Mouse (Mus musculus) kidney, adult 9 months (tissue): Measurements from ENCODE around the gene Klhl21.

Experiments
- DNase-seq: peaks from one replicate; pipeline ENCODE4 v3.0.0; 2022

Klhl21 gene

DNA sequence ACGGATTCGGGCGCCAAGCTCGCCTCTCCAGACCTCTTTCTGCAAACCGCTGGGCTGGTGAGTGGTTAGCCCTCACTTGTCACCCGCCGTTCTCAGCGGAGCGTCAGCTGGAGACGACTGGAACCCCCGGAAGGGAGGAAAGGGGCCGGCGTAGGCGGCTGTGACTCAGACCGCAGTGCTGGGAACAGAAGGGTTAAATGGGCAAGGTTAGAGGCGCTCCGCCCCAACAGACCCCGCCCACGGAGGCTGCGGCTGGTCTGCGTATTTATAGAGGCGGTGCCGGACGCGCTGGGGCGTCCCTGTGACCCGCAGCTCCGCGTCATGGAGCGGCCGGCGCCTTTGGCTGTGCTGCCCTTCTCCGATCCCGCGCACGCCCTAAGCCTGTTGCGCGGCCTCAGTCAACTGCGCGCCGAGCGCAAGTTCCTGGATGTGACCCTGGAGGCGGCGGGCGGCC is at the start of gene Klhl21:
Gene Klhl21, plus strand, starts transcription at position 182 of the 454 bp plus-strand sequence.
- DNase-seq = peak; percentile 96

DNA sequence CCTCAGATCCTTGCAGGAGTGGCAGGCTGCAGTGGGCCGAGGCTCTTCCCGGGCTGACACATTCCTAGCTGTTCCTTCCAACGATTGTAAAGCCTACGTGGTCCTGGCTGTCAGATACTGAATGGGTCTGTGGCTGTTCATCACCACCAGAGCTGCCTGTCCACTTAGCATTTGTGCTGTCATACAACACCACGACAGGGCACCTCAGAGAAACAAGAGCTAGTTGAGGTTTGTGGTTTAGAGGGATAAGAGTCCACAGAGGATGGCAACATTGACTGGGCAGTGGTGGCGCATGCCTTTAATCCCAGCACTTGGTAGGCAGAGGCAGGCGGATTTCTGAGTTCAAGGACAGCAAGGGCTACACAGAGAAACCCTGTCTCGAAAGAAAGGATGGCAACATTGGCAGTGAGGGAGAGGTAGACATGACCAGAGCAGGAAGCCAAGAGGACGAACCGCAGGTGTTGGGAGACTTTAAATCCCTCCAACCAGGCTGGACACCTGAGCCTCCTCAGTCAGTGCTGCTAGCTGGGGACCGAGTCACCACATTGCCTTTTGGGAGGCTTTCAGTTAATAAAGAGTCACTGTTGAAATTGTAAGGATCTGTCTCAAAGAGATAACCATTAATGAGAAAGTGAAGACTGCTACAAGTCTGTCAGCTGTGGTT is 48.6 kb upstream of the Klhl21 start:
- DNase-seq = no peak

DNA sequence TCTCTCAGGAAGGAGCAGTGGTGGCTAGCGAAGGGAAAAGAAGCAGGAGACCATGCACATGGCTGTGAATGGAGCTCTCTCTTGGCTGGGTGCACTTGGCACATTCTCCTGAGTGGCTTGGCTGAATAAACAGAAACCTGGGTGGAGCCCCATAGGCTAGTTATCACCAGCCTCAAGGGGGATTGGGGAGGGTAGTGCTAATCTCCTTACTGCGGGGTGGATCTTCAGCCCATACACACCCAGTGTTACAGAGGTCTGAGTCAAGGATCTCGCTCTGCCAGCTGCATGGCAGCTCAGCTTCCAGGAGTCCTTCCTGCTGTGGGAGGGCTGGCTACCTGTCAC is 48.1 kb upstream of the Klhl21 start:
- no peak for DNase-seq

DNA sequence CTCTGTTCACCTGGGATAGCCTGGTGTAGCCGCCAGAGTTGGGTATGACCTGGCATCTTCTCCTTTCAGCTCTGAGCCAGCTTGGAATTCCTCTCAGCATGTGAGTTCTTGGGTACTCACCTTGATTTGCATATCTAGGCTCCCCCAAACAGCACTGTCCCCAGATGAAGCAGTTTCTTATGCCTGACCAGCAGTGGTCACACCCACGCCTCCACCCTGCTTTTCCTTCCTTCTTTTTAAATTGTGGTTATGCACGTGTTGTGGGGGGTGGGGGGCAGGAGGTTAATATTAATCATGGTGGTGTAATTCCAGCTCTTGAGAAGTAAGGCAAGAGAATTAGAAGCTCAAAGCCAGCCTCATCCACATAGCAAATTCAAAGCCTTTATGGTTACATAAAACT is 45.8 kb upstream of the Klhl21 start:
- DNase-seq = no peak

DNA sequence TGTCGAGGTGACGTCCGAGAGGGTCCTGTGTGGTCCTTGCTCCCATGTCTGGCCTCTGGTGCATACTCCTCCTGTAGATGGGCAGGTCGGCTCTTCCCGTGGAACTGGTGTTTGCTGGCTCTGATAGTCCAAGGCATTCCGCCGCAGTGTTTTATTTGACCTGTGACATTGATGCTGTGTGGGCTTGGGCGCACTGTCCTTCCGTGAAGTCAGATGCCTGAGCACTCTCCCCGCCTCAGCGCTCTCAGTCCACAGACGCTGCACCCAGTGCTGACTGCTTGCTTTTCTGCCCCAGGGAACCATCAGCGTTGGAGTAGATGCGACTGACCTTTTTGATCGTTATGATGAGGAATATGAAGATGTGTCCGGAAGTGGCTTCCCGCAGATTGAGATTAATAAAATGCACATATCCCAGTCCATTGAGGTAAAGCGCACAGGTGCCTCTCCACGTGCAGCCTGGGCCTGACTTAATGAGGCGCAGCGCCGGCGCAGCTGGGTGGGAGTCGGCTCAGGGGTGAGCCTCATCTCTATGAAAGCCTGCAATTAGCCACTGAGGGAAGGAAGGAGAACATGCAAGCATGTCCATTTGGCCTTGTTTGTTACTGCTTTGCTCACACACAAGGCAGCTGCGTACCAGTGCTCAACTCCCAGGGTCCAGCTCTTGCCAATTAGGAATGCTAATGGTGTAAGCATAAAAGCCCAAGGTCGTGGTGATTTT is 40.2 kb upstream of the Klhl21 start:
- no peak for DNase-seq

DNA sequence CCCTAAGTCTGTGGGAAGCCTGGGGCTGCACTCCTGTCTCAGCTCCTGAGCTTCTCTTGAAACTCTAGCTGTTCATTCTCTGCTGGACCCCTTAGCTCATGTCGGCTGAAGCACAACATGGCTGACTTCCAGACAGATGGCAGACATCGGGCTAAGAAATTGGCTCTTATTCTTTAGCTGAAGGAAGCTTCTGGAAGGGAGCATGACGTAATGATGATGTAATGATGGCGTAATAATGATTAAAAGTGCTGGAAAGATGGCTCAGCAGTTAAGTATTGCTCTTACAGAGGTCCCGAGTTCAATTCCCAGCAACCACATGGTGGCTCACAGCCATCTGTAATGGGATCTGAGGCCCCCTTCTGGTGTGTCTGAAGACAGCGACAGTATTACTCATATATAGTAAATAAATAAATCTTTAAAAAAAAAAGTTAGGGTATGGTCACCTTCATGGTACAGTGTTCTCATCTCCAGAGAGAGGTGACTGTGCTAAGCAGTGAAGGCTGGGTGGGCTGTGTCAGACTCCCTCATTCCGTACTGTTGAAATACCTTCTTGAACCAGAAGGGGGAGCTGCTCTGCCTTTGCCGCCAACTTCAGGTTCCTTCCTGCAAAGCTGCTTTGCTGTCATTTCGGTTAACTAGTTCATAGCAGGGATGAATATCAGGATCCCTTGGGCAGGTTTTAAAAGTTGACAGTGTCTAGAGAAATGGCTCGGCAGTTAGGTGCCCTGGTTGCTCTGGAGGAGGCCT is 36.2 kb upstream of the Klhl21 start:
- no peak for DNase-seq

DNA sequence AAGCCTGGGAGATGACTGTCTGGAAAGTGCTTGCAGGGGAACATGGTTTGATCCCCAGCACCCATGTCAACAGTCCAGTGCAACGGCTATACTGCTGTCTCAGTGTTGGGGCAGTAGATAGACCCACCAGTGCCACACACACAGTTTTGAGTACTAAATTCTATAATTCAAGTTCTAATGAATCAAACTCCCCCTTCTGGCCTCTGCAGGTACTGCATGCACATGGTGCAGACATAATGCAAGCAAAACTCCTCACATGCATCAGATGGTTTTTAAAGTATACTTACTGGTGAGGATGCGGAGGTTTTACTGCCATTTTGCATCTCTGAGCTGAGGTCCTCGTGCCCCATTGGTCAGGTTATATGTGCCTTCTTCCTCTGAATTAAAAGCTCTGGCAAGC is 33.2 kb upstream of the Klhl21 start:
- peak; percentile 52 for DNase-seq

DNA sequence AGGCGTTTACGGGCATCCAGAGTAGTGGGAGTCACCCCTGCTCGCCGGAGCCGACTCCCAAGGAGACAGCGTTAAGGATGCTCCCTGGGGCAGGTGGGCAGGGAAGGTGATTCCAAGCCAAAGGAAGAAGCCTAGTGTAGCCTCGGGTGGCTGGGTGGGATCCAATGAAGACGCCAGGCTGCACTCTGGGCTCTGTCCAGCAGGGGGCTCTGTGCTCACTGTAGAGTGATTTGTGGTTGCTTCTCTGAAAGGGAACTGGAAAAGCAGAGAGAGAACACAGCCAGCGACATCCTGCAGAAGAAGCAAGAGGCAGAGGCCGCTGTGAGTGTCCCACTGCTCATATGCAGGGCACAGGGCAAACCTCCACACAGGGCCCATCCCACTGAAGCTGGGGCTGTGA is 30.9 kb upstream of the Klhl21 start:
- DNase-seq = peak; percentile 87

DNA sequence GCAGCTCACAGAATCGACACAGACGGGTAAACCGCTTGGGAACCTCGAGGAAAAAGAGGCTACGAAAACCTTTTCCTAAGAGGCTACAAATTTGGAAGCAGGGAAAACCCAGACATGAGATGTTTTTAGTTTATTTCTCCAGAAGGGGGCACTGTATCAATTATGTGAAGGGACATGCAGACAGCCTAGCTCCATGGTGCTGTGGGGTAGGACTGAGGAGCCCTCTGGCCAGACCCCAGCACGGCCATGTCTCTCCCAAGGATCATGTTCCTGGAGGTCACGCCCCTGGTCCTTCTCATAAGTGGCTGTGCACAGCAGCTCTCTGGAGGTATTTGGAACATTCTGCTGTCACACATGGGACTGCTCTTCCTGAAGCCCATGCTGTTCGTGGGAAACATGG is 27.9 kb upstream of the Klhl21 start:
- no peak for DNase-seq

DNA sequence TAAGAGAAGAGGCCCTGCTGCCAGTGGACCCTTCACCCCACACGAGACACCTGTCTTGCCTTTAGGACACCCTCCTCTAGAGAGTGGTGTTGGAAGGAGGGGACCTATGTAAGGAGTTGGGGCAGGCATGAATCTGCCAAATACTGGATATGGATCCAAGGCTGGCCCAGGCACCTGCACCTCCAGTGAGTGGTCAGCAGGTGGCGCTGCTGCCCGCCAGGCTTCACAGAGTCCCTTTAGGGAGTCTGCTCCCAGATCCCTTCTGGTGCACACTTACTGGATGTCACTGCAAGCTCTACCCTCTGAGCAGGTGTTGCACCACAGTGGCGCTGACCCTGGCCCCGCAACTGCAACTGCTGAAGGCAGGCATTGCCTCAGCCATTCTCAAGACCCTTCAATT is 27.2 kb upstream of the Klhl21 start:
- DNase-seq = peak; percentile 87

DNA sequence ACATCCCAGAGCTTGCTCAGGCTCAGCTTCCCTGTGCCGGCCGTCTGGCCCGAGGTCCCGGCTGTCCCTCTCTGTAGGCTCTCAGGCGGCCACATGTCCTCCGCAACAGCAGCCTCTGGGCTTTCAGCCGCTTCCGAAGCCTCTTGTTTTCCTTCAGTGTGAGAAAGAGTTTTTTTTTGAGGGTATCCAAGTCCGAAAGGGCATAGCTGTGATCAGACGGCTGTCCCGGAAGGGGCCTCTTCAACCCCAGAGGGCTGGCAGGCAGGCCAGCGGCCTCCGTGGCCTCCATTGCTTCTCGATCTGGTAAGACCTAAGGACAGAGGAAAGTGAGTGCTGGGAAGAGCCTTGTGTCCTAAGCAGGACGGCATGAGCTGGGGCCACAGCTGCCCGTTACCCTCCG is 25.6 kb upstream of the Klhl21 start:
- DNase-seq = no peak

DNA sequence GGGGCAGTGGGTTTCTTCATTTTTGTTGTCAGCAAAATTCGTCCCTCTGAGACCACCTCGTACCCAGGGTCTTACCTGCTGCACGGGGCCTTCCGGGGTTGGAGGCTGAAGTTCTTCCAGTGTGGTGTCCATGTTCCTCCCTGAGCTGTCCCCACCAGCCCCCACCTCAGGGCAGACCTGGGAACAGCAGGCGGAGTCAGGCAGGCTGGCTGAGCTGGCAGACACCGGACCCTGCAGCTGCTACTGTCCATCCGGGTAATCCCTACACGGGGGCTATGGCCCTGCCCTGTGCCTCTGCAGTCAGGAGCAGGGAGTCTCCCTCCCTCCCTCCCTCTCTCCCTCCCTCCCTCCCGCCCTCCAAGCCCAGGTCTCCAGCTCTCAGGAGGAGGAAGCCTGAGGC is 25.0 kb upstream of the Klhl21 start:
- DNase-seq = no peak

DNA sequence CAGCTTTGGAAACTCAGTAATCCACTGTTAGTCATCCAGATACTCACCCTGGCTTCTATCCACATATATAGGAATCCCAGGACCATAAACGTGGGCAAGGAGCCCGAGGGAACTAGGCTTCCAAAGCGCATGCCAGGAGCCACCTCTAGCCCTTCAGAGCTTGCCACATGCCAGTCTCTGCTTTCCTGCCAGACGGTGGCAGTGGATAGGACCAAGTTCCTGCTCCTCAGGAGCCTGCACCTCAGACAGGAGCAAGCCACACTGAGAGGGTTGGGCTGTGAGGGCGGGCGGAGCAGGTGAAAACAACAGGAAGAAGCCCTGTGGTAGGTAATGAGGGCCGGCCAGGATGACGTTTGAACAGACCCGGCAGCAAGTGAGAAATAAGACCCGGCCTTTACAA is 22.7 kb upstream of the Klhl21 start:
- no peak for DNase-seq

DNA sequence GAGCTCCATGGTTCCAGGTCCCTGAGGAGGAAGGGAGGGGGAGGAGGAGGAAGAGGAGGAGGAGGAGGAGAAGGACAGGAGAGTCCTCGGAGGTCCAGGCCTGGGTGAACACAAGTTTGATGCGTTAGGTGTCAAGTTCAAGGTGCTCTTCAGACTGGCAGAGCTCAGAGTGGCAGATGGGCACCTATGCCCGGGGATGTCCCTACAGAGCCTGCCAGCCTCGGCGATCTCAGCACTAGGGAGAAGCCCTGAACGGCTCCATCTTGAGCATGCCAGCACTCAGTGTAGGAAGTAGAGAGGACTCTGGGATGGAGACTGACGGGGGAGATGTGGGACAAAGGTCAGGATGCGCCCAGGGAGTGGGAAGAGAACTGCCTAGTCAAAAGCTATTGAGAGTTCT is 22.0 kb upstream of the Klhl21 start:
- no peak for DNase-seq

DNA sequence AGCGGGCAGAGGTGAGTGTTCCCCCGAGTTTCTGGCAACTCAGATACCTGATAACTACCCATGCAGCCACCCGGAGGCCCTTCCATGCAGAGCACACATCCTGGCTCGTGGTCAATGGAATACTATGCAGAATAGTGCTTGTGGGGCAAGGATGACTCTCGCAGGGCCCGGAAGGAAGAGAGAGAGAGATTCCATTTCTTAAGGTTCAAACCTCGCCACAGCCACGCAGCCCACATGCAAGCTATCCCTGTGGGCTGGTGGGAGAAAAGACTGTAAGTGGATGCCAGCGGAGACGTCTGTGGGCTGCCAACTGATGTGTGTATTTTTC is 20.6 kb upstream of the Klhl21 start:
- DNase-seq = no peak

DNA sequence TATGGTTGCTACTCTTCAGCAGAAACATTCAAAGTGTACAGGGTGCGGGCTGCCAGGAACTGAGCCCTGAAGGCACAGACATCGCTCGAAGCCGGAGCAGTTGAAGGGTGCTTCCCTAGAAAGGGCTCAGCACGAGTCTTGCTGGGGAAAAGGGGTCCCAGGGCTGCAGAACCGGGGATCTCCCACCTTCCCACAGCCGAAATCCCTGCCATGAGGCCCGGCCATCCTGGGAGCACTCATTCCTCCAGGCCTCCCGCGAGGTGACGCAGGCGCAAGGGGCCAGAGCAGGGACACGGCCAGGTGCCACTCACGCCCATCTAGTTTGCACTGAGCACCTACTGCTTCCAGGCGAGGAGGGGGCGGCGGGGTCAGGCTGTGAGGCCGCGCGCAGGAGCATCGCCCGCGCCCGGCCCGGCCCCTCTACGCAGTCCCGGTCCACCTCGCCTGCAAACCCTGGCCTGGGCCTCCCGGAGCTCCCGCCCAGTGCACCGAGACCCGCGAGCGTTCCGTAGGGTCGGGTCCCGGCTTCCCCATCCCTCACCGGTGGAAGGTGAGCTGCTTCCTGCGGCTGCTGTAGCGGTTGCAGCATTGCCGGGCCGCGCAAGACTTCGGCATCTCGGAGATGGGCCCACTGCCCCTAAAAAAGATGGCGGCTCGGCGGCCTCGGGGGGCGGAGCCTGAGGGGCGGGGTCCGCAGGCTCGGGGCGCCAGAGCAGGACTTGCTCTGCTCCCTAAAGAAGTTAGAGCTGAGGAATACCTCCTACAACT is 20.1 kb upstream of the Klhl21 start, which contains the start of gene Thap3:
Gene Thap3, minus strand, starts transcription at position 656 of the 768 bp plus-strand sequence.
- DNase-seq = peak; percentile 82

DNA sequence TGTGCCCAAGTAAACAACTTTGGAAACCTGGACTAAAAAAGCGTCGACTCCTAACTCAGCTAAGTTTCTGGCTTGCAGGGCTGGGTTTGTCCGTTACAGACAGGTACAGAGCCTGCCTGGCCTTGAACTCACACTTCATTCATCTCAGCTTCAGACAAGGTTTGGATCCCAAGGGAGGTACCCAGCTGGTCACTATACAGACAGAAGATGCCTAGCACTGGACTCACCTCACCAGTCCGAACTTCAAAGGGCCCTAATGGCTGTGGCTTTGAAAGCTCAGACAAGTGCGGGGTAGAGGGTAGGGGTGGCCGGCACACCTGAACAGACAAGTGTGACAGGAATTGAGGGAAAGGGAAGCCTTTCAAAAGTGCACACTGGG is 19.5 kb upstream of the Klhl21 start:
- no peak for DNase-seq

DNA sequence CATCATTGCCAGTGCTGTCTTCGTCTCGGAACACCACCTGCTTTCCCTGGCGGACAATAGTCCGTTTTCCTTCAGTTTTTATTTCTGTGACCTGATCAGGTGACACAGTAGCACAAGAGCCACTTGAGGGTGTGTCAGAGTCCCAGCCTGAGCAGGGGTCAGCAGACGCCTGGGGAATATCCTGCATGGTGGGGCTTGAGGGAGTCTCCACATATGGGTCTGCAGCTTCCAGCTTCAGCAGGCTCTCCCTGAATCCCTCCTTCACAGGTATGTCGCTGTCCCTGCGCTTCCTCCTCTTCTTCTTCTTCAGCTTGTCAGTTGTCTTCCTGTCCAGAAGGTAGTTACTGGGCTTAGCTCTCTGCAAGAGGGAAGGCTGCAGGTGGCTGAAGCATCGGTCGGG is 16.5 kb upstream of the Klhl21 start:
- DNase-seq = no peak

DNA sequence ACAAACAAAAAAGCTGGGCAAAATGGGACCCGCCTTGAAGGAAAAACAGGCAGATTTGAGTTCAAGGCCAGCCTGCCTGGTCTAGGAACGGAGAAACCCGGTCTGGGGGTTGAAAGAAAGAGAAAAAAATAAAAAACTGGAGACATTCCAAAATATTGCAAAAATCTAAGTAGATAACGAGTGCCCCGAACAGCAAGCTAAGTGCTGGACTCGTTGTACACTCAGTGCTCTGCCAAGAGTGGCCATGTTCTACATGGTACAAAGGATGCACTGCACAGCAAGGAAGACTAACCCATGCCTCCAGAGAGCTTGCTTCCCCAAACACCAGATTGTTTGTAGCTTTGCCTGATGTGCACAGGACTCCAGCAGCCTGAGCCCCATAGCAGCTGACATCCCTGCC is 15.6 kb upstream of the Klhl21 start:
- DNase-seq = no peak

DNA sequence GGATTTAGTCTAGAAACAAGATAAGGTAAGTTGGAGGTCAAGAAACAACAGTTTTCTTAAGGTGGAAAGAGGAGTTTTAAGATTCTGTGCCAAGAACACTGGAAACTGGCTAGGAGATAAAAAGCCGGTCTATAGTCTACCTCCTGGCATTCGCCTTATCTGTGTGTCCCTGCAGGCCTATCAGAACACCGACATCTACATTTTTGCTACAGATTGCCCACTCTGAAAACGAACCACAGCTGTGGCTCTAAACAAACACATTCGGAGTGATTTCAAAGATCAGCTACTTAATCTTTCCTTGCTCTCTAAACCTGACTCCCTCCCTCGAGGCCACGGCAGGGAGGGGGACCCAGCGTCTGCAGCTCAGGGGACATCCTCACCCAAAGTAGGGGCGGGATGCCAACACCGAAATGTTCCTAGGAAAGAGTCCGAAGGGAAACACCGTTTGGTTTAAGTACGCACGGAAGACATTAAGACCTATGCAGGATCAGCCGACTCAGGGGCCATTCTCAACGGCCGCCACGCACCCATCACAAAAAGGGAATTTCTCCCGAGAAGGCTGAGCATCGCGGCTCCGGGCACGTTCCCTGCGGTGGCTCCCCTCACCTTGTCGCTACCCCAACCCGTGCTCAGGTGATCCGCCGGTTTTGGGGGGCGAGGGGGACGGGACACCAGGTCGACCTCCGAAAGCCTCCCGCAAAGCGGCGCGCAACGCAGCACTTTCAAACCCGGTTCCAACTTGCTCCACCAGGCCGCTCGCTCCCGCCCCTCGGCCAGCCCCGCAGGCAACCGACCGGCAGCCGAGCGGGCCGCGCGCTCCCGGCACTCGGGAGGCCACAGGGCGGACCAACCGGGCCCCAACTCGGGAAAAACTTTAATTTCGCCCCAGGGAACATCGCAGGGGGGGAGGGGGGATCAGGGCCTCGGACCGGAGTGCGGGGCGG is 14.1 kb upstream of the Klhl21 start:
- no peak for DNase-seq

DNA sequence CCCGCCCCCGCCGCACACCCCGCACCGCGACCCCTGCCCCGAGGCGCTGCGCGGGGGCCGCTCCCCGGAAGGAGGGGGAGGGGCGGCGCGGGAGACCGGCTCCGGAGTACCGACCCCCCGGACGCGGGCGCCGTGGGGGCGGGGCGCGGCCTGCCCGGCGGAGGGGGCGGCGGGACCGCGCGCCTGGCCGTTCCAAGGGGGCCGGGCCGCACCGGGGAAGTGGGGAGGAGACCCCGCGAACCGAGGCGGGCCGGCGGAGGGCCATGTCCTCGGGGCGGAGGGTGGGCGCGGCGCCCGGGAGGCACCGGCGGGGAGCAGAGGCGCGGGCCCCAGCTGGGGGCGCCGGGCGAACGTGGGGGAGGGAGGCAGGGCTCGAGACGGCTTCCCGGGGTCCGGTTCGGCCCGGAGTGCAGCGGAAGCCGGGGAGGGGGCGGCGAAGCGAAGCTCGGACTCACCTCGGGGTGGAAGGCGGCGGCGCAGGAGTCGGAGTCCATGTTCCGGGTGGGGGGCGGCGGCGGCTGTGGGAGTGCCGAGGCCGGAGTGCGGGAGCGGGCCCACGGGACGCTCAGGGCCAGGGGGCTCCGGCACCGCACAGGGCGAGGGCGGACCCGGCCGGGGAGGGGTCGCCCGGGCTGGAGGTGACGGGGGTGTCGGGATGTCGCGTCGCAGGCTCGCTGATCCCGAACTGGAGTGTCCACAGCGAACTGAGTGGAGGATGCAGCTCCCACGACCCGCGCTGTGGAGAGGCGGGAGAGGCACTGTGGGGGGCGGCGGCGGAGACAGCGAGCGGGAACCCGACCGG is 13.0 kb upstream of the Klhl21 start:
- no peak for DNase-seq
